Mouse (Mus musculus) ES-Bruce4 (cell line): ENCODE data around the gene Nrarp.

Experiments used
- CTCF ChIP-seq: IDR thresholded peaks from one replicate; pipeline ENCODE4 v1.8.1; 2011; ENCODE audit warnings: low read depth, low read length
- EP300 ChIP-seq: IDR thresholded peaks from 2 replicates; pipeline ENCODE4 v1.6.1; 2011; ENCODE audit warnings: low read depth, low read length; ENCODE audit not compliant: insufficient read depth
- POLR2A ChIP-seq: IDR thresholded peaks from one replicate; pipeline ENCODE4 v1.8.1; 2011; ENCODE audit warnings: low read length; ENCODE audit not compliant: insufficient read depth

DNA sequence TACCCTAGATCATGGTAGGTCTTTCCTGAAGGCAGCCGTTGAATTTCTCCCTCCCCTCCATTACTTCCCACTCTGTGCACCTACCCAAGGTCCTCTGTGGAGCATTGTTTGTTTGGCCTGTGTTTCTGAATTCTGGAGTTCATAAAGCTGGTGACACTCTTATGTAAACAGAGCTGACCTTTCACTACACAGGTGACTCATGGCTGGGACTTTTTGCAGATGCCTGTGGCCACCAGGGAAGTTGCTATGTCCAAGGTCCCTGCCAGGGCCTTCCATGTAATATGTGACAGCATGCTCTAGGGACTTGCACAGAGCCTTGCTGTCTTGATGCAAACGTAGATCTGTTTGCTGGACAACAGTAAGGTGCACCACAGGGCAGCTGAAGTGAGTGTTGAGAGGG, 30.9 kb upstream of the Nrarp start:
- no peak for TF ChIP-seq CTCF
- no peak for TF ChIP-seq POLR2A
- TF ChIP-seq EP300, result no peak
